Comparison of ENCODE assay signal across 8 mouse cellular contexts in the genomic region with DNA sequence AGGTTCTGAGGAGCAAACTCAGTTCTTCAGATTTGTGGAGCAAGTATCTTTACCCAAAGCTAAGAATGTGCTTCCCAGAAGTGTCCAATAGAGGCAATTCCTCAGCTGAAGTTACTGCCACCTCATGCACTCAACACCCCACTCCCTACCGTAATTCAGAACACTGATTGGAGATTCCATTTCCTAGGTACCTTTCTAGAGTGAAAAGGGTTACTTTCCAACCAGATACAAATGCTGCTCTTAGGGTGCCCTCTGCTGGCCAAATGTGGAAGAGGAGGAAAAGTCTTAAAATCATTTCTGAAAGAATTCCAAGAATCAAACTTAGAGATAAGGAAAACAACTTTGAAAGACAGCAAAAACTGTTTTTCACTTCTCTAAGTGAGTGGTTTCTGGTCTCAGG. TPM values are rescaled to one million over a fixed set of nuclear protein-coding genes. Genes with fewer than 3 reads are reported as not detected.
DNase-seq lines count a peak whose midpoint lies in the region; ATAC-seq and TF ChIP-seq lines count a peak whose summit lies in the region.

No protein-coding gene starts in this region.

- no peaks in the 10 kb centered on the region for H3K27me3 ChIP-seq in embryonic facial prominence, embryonic 14.5 days (replicated peaks; ENCODE audit: control insufficient read depth, insufficient read depth, low read length)

- H3K4me1 ChIP-seq in embryonic facial prominence, embryonic 14.5 days (ENCODE audit: control insufficient read depth, insufficient read depth, low read length), result no peaks in the 10 kb centered on the region

- H3K4me2 ChIP-seq in embryonic facial prominence, embryonic 14.5 days (ENCODE audit: low read depth, low read length), result no peak overlapping the region

- ATAC-seq in embryonic facial prominence, embryonic 14.5 days (ENCODE audit: low read depth), result no peak
- peak; percentile 48 for ATAC-seq in inflammation-experienced regulatory T-cells, adult 6 months

- no peaks in the 10 kb centered on the region for H3K36me3 ChIP-seq in embryonic facial prominence, embryonic 14.5 days (ENCODE audit: control insufficient read depth, insufficient read depth, low read length)

- H3K4me3 ChIP-seq in embryonic facial prominence, embryonic 14.5 days (ENCODE audit: low read depth, low read length), result no peak overlapping the region
- no peak overlapping the region for H3K4me3 ChIP-seq in left cerebral cortex, adult 2 months

- intact Hi-C loops in left cerebral cortex, adult 2 months (cut with DNase I), result loop anchor here (5.0 kb wide), 1 partner anchor 56 kb away; no protein-coding TSS in a partner anchor

- DNase-seq in gastrocnemius, adult 18-20 months (ENCODE audit: low spot score), result peak; percentile 41
- DNase-seq in gastrocnemius, postnatal 25 days, result no peak
- DNase-seq in adrenal gland, postnatal 10 days, result peak; percentile 88
- DNase-seq in embryonic facial prominence, embryonic 14.5 days (ENCODE audit: low spot score), result peak; percentile 73
- peak; percentile 45 to 67 for DNase-seq in left cerebral cortex, adult 2 months (ENCODE audit: extremely low spot score in 1 of 2, low spot score in 2 of 2)
- peak; percentile 78 for DNase-seq in mesoderm, embryonic 11.5 days (ENCODE audit: low read depth, low spot score)
- peak; percentile 32 to 73 for DNase-seq in spleen, postnatal 10 days (ENCODE audit: low spot score in 2 of 2)

- WGBS in embryonic facial prominence, embryonic 14.5 days, result 3% methylated on average over 1 of the region's 1 CpGs

- H3K9ac ChIP-seq in embryonic facial prominence, embryonic 14.5 days (ENCODE audit: low read depth, low read length), result no peak overlapping the region

- H3K27ac ChIP-seq in embryonic facial prominence, embryonic 14.5 days (replicated peaks; ENCODE audit: low read depth, low read length), result no peak overlapping the region
- no peak overlapping the region for H3K27ac ChIP-seq in left cerebral cortex, adult 2 months

- peak; percentile 92 for TF ChIP-seq CTCF in left cerebral cortex, adult 2 months (IDR thresholded peaks at IDR 0.05)

- H3K9me3 ChIP-seq in embryonic facial prominence, embryonic 14.5 days (ENCODE audit: control insufficient read depth, low read length), result no peaks in the 10 kb centered on the region

RNA-seq across cellular contexts. Expression of gene Hsd17b3, which starts 4.3 kb away (rescaled TPM):
- total RNA-seq in gastrocnemius, adult 18-20 months (2021), result not detected
- total RNA-seq in gastrocnemius, postnatal 25 days (2021), result not detected
- total RNA-seq in adrenal gland, postnatal 10 days (2021), result not detected
- not detected in 2 replicates for polyA plus RNA-seq in embryonic facial prominence, embryonic 14.5 days (2014; fragmentation: Nextera tagmentation; extraction: Ambion mirVana)
- polyA plus RNA-seq in inflammation-experienced regulatory T-cells, adult 6 months (2017; shearing (Covaris generic)), result not detected
- total RNA-seq in left cerebral cortex, adult 2 months (2021), result not detected

RNA-seq across cellular contexts. Expression of gene Slc35d2, which starts 35.8 kb away (rescaled TPM):
- total RNA-seq in gastrocnemius, adult 18-20 months (2021), result under 1 TPM; 0.50 to 0.66 TPM
- total RNA-seq in gastrocnemius, postnatal 25 days (2021), result under 1 TPM; 0.72 to 0.88 TPM
- 1 to 10 TPM; 7.7 to 9.4 TPM for total RNA-seq in adrenal gland, postnatal 10 days (2021)
- 5.7 and 8.7 TPM in 2 replicates for polyA plus RNA-seq in embryonic facial prominence, embryonic 14.5 days (2014; fragmentation: Nextera tagmentation; extraction: Ambion mirVana)
- 10 to 100 TPM; 42.2 to 65.3 (median 46.6) TPM for polyA plus RNA-seq in inflammation-experienced regulatory T-cells, adult 6 months (2017; shearing (Covaris generic))
- under 1 TPM; 0.41 to 0.84 TPM for total RNA-seq in left cerebral cortex, adult 2 months (2021)

RNA-seq across cellular contexts. Expression of gene Zfp367, which starts 59.7 kb away (rescaled TPM):
- 10 to 100 TPM; 33.2 to 34.5 TPM for total RNA-seq in gastrocnemius, adult 18-20 months (2021)
- 10 to 100 TPM; 17.5 to 18.6 TPM for total RNA-seq in gastrocnemius, postnatal 25 days (2021)
- total RNA-seq in adrenal gland, postnatal 10 days (2021), result 10 to 100 TPM; 19.0 to 19.6 TPM
- polyA plus RNA-seq in embryonic facial prominence, embryonic 14.5 days (2014; fragmentation: Nextera tagmentation; extraction: Ambion mirVana), result 22.2 and 23.0 TPM in 2 replicates
- polyA plus RNA-seq in inflammation-experienced regulatory T-cells, adult 6 months (2017; shearing (Covaris generic)), result 10 to 100 TPM; 11.3 to 16.4 (median 12.4) TPM
- 10 to 100 TPM; 26.8 to 29.3 TPM for total RNA-seq in left cerebral cortex, adult 2 months (2021)

Comparison
In these comparisons a context has a peak if more than half of its experiments do, and no peak if none do; other contexts are left out.
1. RNA of gene Slc35d2, which starts 35.8 kb away (total RNA-seq): 7.7 to 9.4 TPM in adrenal gland, postnatal 10 days; 0.72 to 0.88 TPM in gastrocnemius, postnatal 25 days, 0.41 to 0.84 TPM in left cerebral cortex, adult 2 months and 0.50 to 0.66 TPM in gastrocnemius, adult 18-20 months; every median in the first group is over 4 times any median in the second.